Mouse (Mus musculus) intestine, embryonic 16.5 days (tissue): ENCODE results near the gene Apopt1. TPM values are rescaled to one million over a fixed set of nuclear protein-coding genes. Genes with fewer than 3 reads are reported as not detected.
"Not testable (repeated sequence)": the region's sequence is repeated elsewhere in the genome, so short reads cannot be mapped to it uniquely, and the experiment has no call there.

Experiments used
- ATAC-seq: fragments of 200-750 bp; cut with Nextera tagmentation; 2 replicates; pipeline ENCODE4 v1.8.0; 2017; ENCODE audit warnings: moderate TSS enrichment, moderate library complexity
- H3K27ac ChIP-seq: fragments of 300-500 bp; sonication (generic); 2 replicates; pipeline ENCODE4 v1.5.1; 2014; ENCODE audit warnings: mild to moderate bottlenecking, low read length
- H3K27me3 ChIP-seq: fragments of 300-500 bp; sonication (generic); replicated peaks from 2 replicates; pipeline ENCODE4 v1.6.1; 2014; ENCODE audit warnings: low read length, control low read depth, mixed read lengths; ENCODE audit not compliant: control insufficient read depth, insufficient read depth
- H3K36me3 ChIP-seq: fragments of 300-500 bp; sonication (generic); 2 replicates; pipeline ENCODE4 v1.6.1; 2014; ENCODE audit warnings: low read length, control low read depth; ENCODE audit not compliant: control insufficient read depth, insufficient read depth
- H3K4me1 ChIP-seq: fragments of 300-500 bp; sonication (generic); 2 replicates; pipeline ENCODE4 v1.6.1; 2014; ENCODE audit warnings: low read length, control low read depth, mixed read lengths; ENCODE audit not compliant: control insufficient read depth, insufficient read depth
- H3K4me2 ChIP-seq: fragments of 300-500 bp; sonication (generic); 2 replicates; pipeline ENCODE4 v1.6.1; 2014; ENCODE audit warnings: low read depth, low read length, control low read depth
- H3K4me3 ChIP-seq: fragments of 300-500 bp; sonication (generic); 2 replicates; pipeline ENCODE4 v1.5.1; 2014; ENCODE audit warnings: mild to moderate bottlenecking, low read length
- H3K9ac ChIP-seq: fragments of 300-500 bp; sonication (generic); 2 replicates; pipeline ENCODE4 v1.6.1; 2014; ENCODE audit warnings: low read depth, low read length
- H3K9me3 ChIP-seq: fragments of 300-500 bp; sonication (generic); 2 replicates; pipeline ENCODE4 v1.6.1; 2016; ENCODE audit warnings: low read length, control low read depth; ENCODE audit not compliant: control insufficient read depth
- WGBS: fragments of 180-500 bp; shearing (Covaris S2); extraction: QIAGEN DNeasy Blood & Tissue Kit; methylation state at CpG from one replicate; pipeline ENCODE4 v1.1.7; 2014; 5-methylcytosine and 5-hydroxymethylcytosine counted together
- polyA plus RNA-seq: library from polyadenylated mRNA; unstranded; fragments of >200 nt; fragmentation: Nextera tagmentation; extraction: Ambion mirVana; gene quantifications from 2 replicates; pipeline ENCODE4 v1.2.1, GENCODE M21; 2015

The Apopt1 gene
- polyA plus RNA-seq, 1 experiment from 2014 or later: 56.2 TPM

GRCm38 (mm10) chr12:111727956-111728355, 14.9 kb downstream of the Apopt1 start:
- Histone ChIP-seq H3K27me3 (no peaks in the 10 kb centered on the region), H3K9ac (no peak overlapping the region), H3K9me3 (no peaks in the 10 kb centered on the region), H3K36me3 (0 out of 2 replicates have a peak, but pooled peaks cover 6% of the 10 kb centered on the region), H3K4me1 (peaks cover 13% of the 10 kb centered on the region), H3K4me2 (no peak overlapping the region), H3K27ac (no peak overlapping the region), H3K4me3 (no peak overlapping the region)
- WGBS: 72% methylated on average over 1 of the region's 1 CpGs
- ATAC-seq: no peak

- Histone ChIP-seq H3K36me3 (0 out of 2 replicates have a peak, but pooled peaks cover 6% of the 10 kb centered on the region), H3K4me2 (peak overlapping the region; percentile 22; the same call in 1 of the 2 replicates), H3K27me3 (no peaks in the 10 kb centered on the region), H3K4me1 (peaks cover 10% of the 10 kb centered on the region), H3K27ac (no peak overlapping the region), H3K4me3 (no peak overlapping the region), H3K9me3 (no peaks in the 10 kb centered on the region), H3K9ac (peak overlapping the region; percentile 43)
- WGBS: 32% methylated on average over 30 of the region's 30 CpGs
- peak; percentile 95 for ATAC-seq
These were observed 19.1 kb downstream of the Apopt1 start for GRCm38 (mm10) chr12:111731822-111732807.

- no peaks in the 10 kb centered on the region for H3K9me3 ChIP-seq
- H3K4me3 ChIP-seq: no peak overlapping the region
- H3K27me3 ChIP-seq: no peaks in the 10 kb centered on the region
- peak; percentile 47; the same call in 1 of the 2 replicates for ATAC-seq
- H3K9ac ChIP-seq: peak overlapping the region; percentile 43; the same call in 1 of the 2 replicates
- H3K4me2 ChIP-seq: no peak overlapping the region
- H3K36me3 ChIP-seq: no peaks in the 10 kb centered on the region
- H3K4me1 ChIP-seq: peaks cover 10% of the 10 kb centered on the region
- H3K27ac ChIP-seq: no peak overlapping the region
- 62% methylated on average over 5 of the region's 5 CpGs for WGBS
These were observed 19.9 kb downstream of the Apopt1 start for GRCm38 (mm10) chr12:111732921-111733320.

- H3K27me3 ChIP-seq: no peaks in the 10 kb centered on the region
- H3K9me3 ChIP-seq: no peaks in the 10 kb centered on the region
- H3K36me3 ChIP-seq: no peaks in the 10 kb centered on the region
- no peak overlapping the region for H3K27ac ChIP-seq
- H3K4me2 ChIP-seq: no peak overlapping the region
- ATAC-seq: no peak
- no peak overlapping the region for H3K4me3 ChIP-seq
- WGBS: 85% methylated on average over 3 of the region's 3 CpGs
- peaks cover 10% of the 10 kb centered on the region for H3K4me1 ChIP-seq
- no peak overlapping the region for H3K9ac ChIP-seq
These were observed 21.9 kb downstream of the Apopt1 start for GRCm38 (mm10) chr12:111734912-111735311.

- not testable (repeated sequence) for H3K4me2 ChIP-seq, H3K27ac ChIP-seq, H3K27me3 ChIP-seq, ATAC-seq, H3K4me3 ChIP-seq, H3K36me3 ChIP-seq, H3K4me1 ChIP-seq, H3K9ac ChIP-seq, H3K9me3 ChIP-seq
- WGBS: 82% methylated on average over 8 of the region's 8 CpGs
These were observed 23.6 kb downstream of the Apopt1 start for GRCm38 (mm10) chr12:111736676-111737075.

- Histone ChIP-seq H3K27me3 (no peaks in the 10 kb centered on the region), H3K4me2 (no peak overlapping the region), H3K9ac (no peak overlapping the region), H3K4me3 (no peak overlapping the region), H3K9me3 (no peaks in the 10 kb centered on the region), H3K4me1 (peaks cover 6% of the 10 kb centered on the region), H3K27ac (no peak overlapping the region), H3K36me3 (no peaks in the 10 kb centered on the region)
- WGBS: 67% methylated on average over 9 of the region's 9 CpGs
- no peak for ATAC-seq
These were observed 24.3 kb downstream of the Apopt1 start for GRCm38 (mm10) chr12:111737370-111737769.

- no peak overlapping the region for H3K27ac ChIP-seq
- H3K27me3 ChIP-seq: no peaks in the 10 kb centered on the region
- 0 out of 2 replicates have a peak, but pooled peaks cover 3% of the 10 kb centered on the region for H3K4me1 ChIP-seq
- no peak overlapping the region for H3K4me2 ChIP-seq
- H3K9me3 ChIP-seq: no peaks in the 10 kb centered on the region
- no peak overlapping the region for H3K9ac ChIP-seq
- 9% methylated on average over 3 of the region's 3 CpGs for WGBS
- no peaks in the 10 kb centered on the region for H3K36me3 ChIP-seq
- H3K4me3 ChIP-seq: no peak overlapping the region
- no peak for ATAC-seq
These were observed 25.7 kb downstream of the Apopt1 start for GRCm38 (mm10) chr12:111738754-111739153.

GRCm38 (mm10) chr12:111741338-111741737, 28.3 kb downstream of the Apopt1 start:
- Histone ChIP-seq H3K9ac (no peak overlapping the region), H3K4me1 (peaks cover 14% of the 10 kb centered on the region), H3K9me3 (no peaks in the 10 kb centered on the region), H3K4me3 (no peak overlapping the region), H3K27ac (no peak overlapping the region), H3K4me2 (no peak overlapping the region), H3K36me3 (no peaks in the 10 kb centered on the region), H3K27me3 (no peaks in the 10 kb centered on the region)
- 70% methylated on average over 8 of the region's 8 CpGs for WGBS
- ATAC-seq: no peak

- no peaks in the 10 kb centered on the region for H3K27me3 ChIP-seq
- H3K9me3 ChIP-seq: no peaks in the 10 kb centered on the region
- ATAC-seq: peak; percentile 64
- no peak overlapping the region for H3K9ac ChIP-seq
- H3K4me3 ChIP-seq: no peak overlapping the region
- H3K4me1 ChIP-seq: peaks cover 18% of the 10 kb centered on the region
- H3K27ac ChIP-seq: peak overlapping the region; percentile 74
- no peak overlapping the region for H3K4me2 ChIP-seq
- WGBS: 35% methylated on average over 2 of the region's 2 CpGs
- no peaks in the 10 kb centered on the region for H3K36me3 ChIP-seq
These were observed 30.4 kb downstream of the Apopt1 start for GRCm38 (mm10) chr12:111743419-111743818.
